Mouse (Mus musculus) gastrocnemius, postnatal 25 days (tissue): ENCODE measurements around the gene Hmcn2. TPM values are rescaled to one million over a fixed set of nuclear protein-coding genes. Genes with fewer than 3 reads are reported as not detected.
A peak's percentile ranks its signal among the peaks of the same experiment; 100 is the strongest.

Experiments
- DNase-seq: peaks from one replicate; pipeline ENCODE4 v3.0.0; 2022
- total RNA-seq, 2 experiments: library from RNA; stranded (reverse); gene quantifications; 1 replicate in 1 of 2; 2 replicates in 1 of 2; pipeline ENCODE4 v1.2.3; 2021

Gene Hmcn2
- total RNA-seq, 2 experiments from 2014 or later = 33.0 to 38.1 TPM

DNA sequence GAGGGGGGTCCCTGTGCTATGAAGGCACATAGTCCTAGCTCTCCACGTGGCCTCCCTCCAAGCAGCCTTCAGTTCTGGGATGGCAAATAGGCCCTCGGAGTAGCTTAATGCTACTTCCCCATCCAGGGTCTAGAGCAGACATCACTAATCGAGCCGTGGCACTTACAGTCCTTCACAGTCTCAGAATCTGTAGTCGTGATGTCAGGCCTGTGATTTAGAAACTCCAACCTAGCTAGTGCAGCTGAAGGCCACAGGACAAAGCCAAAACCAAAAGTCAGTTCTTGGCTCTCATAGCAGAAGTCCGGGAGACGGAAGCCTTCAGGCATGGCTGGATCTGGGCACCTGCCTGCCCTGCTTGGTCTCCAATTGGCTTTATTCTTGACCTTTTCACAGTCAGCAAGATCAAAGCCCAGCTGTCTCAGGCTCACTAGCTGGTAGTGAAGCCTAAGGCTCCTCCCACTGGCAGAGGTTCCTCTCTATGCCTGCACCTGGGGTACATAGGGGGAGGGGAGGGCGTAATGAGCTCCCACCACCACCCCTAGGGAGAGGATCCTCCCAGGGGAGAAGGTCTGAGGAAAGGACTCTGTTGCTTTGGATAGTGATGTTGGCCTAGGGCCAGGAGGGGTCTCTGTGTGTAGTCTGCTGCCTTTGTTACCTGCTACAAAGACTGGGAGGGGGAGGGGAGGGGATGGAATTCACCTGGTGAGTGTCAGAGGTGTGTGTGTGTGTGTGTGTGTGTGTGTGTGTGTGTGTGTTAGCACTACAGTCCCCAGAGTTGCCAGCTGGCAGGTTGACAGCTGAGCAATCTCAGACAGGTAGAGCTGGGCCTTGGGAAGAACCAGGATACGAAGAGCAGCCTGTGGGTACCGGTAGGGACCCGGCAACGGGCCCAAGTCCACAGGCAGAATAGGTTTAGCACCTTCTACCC is 163.3 kb downstream of the Hmcn2 start:
- DNase-seq = no peak

DNA sequence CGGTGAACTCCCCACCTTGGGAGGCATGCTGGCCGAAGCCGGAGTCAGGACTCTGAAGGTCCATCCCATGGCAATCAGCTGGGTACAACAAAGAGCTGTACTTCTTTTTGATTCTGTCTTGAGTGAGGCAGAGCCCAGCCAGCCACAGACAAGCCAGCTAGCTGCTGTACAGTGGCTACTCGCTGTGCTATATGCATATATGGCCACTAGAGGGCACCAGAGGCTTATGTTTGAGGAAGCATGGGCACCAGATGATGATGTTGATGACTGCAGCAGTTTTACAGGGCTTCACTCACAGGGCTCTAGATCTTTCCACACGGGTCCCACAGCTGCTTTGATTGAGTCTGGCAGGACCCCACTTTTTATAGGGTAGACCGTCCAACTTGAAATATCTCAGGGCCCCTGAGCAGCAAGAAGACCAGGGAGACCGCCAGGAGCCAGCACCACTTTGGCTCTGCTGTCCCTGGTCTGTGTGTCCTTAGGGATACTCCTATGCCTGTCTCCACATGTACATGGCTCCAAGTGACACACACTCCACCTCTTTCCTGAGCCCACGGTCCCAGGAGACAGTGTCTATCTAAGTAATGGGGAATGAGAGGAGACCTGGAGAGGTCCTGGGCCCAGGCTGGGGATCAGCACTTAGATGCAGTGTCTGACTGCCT is 168.8 kb downstream of the Hmcn2 start:
- peak; percentile 57 for DNase-seq

DNA sequence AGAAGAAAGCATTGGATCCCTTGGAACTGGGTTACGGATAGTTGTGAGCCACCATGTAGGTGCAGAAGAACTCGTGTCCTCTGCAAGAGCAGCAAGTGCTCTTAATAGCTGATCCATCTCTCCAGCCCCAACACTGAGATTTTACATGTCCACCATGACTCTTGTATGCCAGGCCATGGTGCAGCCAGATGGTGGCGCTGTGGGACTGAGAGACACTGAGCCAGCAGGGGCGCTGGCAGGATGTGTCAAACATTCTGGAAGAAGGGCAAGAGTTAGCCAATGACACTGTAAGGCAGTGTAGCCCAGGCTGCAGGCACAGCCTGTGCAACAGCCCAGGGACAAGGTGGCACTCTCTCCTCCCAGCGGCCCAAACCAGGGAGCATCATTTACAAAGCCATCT is 170.0 kb downstream of the Hmcn2 start:
- peak; percentile 47 for DNase-seq

DNA sequence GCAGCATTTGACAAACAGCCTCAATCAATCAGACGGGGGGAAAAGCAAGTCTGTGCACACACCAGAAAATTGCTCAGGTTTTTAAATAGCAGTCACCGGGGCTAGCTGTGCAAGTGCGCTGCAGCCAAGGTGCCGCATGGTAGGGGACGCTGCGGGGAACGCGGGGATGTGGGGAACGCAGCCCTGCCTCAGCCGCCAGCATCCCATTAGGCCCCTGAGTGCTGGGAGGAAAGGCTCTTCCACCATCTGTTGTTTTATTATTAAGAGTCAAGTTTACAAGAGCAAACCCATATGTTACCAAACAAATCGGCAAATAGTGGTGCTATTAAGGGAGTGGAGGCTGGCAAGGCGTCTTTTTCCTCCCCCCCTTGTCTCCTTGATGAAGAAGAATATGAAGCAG is 175.0 kb downstream of the Hmcn2 start:
- no peak for DNase-seq

DNA sequence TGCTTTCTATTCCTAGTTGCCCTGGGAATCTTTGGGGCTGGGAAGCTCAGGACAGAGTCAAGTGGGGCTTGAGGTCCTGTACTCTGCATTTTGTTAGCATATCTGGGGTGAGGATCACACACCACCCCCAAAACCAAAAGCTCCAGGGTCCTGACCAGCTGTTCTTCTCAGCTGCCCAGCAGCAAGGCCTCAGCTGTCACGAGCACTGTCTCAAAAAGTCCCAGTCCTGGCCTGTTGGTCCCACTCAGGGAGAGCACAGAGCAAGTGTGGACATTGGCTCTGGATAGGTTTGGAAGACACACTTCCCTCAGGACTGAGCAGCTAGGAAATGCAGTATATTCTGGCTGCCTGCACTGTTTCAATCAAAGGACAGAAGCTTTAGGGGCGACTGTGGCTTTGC is 176.3 kb downstream of the Hmcn2 start:
- no peak for DNase-seq

DNA sequence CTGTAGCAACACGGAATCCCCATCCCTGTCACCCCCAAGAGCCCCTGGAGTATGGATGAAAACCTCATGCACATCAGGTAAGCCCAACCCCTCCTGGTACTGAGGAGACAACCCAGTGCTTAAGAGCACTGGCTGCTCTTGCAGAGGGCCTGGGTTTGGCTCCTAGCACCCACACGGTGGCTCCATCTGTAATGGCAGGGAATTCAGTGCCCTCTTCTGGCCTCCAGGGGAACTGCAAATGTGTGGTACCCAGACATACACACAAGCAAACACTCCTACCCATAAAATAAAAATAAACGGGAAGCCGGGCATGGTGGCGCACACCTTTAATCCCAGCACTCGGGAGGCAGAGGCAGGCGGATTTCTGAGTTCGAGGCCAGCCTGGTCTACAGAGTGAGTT is 178.1 kb downstream of the Hmcn2 start:
- DNase-seq = no peak

DNA sequence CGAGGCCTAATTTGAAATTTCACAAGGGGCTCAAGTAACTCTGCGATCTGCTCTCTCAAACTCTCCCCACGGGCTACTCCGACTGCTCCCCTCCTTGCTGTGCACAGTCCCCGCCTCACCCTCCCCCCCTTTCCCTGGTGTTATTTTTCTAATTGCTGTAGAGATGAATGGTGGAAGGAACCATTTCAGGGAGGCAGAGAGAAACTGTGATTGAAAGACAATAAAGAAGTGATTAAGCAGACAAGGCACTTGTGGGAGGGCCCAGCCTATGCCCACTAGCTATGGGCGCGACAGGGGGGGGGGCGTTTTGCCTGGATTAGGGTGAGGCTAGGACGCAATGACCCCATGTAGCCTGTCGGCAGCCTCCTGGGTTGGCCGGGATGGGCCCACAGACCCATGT is 179.0 kb downstream of the Hmcn2 start:
- DNase-seq = no peak

DNA sequence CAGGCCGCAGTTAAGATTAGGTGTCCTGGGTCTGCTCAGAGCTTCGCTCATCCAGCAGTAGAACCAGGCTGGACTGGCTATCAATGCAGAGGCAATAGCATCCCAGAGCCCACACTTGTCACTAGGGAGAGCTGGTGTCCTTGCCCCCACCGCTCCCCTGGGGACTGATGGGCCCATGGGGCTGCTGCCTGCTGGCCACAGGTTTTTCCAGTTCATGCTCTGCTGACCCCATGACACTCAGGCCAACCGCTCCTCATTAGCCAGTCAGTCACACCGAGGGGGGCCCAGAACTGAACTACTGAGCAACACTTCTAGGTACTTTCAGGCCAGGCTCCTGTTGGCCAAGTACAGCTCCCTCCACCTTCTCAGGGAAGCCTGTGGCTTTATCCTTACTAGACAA is 180.1 kb downstream of the Hmcn2 start:
- DNase-seq = no peak

DNA sequence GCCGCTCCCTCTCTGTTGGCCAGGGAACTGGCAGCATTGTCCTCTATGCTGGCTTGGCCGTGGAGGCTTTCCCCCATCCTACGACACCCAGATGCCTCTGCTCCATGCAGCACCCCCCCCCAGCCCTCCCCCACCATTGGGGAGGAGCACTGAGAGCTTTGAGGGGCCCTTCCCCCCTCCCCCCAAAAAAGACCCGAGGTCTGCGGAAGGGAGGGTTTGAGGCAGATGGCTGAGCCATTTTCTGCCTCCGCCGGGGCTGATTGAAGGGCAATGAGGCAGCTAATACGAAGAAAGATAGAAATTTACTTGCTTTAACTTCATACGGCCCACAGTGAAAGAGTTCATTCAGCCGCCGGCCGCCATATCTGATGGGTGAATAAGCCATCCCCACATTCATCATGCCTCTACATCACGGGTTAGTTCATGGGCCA is 180.8 kb downstream of the Hmcn2 start:
- DNase-seq = no peak

DNA sequence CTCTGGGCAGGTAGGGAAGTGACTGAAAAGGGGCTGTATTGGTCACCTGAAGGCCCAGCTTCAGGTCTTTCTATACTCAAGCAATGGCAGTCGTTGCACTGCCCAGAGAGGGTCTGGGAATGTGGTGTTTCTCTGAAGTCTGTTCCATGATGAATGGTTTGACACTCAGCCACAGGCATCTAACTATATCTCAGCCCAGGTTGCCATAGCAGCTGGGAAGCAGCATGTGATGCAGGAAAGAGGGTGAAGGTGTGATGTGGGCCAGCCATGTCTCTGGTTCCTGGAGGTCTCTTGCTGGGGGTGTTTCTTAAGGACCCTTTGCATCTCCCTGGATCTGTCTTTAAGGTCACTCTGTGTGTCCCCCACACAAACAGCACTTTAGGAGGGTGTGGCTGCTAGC is 181.9 kb downstream of the Hmcn2 start:
- DNase-seq = no peak

DNA sequence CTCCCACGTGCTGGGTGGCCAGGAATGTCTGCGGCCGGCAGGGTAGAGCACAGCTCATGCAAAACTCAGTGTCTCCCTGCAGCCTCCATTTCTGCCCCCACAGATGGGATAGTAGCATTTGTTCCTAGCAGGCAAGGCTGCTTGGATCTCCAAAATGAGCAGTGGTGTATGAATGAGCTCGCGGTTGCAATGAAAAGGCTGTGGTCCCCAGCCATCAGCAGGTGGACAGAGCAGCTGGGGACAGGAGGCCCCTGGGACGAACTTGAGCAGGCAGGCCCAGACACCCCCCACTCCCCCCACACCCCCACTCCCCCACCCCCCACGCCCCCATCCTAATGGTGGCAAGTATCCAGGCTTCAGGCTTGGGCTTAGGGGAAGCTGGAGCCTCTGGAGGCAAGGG is 182.9 kb downstream of the Hmcn2 start:
- no peak for DNase-seq

DNA sequence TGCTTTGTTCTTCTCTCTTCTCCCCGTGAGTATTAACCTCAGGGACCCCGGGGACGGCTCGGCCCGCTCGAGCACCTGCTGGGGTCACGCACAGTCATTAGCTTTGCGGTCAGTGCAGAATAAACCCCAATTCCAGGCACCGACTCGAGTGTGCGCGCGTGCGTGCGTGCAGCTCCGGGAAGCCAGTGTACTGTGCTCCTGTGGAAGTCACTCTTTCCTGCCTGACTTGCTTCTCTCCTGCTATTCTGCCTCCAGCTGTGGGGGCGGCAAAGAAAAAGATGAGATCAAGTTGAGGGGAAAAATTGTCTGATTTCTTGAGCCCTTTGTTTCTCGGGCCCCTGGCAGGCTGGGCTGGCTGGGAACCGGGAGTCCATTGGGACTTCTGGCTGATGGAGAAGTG is 183.4 kb downstream of the Hmcn2 start:
- no peak for DNase-seq

DNA sequence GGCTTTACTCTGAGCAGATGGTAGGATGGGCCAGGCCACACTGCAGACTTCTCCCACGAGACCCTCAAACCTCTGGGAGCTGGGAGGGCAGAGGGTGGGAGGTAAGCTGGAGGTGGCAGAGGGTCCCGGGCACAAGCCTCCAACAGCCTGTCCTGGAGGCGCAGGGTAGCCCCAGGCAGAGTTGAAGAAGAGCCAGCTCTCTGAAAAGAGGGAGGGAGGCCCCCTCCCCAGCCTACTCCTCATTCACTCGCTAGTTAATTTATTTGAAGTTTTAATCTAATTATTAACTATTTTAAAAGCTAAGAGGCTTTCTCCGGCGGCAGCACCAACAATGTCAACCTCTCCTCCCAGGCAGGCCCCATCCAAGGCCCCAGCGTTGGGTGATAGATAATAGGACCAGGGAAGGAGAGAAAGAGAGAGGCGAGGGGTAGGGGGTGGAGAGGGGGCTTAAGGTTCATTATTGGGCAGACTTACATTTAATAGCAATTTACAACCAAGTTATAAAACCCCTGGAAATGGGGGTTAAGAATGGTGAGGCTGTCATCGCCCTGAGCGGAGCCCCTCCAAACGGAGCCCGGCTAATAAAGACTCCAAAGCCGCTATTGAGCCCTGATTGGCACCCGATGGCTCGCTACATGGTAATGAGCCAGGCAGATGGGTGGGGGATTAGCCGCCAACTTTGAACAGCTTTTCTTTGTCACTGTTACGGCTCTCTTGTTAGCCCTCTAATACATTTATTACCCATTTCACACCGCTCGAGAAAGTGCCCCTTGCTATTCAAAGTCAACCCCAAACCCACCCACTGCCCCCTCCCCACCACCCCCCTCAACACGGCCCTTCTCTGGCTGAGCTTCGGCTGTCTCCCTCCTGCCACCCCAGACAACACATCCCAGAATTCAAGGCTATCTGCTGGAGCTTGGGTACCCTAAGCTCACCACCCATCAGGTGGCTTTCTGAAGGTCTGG is 185.4 kb downstream of the Hmcn2 start:
- no peak for DNase-seq

DNA sequence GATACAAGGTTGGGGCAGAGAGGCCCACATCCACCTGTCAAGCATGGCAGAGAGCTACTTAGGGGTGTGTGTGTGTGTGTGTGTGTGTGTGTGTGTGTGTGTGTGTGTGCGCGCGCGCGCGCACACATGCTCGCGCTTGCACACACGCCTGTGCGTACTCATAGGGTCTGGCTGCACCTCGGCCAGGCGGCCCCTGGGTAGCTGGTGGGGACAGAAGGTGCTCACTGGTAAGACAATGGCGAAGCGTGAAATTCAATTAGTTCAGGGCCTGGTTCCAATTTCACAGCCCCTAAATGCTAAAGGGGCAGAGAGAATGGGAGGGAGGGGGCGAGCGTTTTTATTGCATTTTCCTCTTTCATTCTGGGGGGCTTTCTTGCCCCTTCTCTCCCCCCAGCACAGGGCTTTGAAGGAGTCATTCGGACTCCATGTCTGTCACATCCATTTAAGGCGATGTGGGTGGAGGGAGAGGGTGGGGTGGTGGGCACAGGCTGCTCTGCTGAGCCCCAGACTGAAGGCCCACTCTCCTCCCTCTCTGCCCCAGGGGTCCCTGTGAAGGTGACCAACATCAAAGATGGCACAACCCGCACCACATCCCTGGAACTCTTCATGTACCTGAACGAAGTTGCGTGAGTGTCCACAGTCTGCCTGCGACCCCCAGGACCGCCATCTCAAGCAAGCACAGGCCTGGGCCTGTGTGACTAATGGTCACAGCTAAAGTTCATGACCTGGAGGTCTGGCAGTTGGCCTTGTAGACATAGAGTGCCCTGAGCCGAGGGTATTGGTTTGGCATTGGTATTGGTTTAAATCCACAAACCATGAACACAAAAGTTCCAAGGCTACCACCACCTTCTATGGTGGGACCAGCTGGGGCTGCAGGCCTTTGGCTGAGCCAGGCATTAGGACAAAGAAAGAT is 186.3 kb downstream of the Hmcn2 start:
- no peak for DNase-seq

DNA sequence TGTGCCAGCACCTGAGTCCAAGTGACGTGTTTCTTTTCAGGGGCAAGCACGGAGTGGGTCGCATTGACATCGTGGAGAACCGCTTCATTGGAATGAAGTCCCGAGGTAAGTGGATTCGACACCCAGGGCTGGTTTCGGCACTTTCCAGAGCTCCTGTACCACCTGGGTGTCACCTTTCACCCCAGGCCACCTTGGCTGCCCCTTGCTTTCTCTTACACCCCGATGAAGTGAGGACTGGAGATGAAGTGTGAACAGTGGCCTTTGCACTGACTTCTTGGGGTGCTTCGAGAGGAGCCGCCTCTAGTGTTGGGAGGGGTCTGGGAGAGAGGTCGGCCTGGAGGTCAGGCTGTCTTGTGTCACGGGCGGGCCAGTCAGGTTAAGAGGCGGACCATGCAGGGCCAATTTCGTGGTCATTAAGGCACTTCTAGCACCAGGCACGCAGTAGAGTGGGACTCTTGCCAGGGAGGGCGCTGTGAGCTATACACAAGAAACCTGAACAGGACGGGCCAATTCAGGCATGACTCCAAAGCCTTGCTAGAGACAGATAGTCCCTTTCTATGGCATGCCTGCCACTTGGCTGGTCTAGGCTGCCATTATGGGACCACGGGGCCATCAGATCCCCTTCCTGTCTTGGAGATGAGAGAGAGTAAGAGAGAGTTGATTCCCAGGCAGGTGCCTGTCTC is 187.4 kb downstream of the Hmcn2 start:
- no peak for DNase-seq

DNA sequence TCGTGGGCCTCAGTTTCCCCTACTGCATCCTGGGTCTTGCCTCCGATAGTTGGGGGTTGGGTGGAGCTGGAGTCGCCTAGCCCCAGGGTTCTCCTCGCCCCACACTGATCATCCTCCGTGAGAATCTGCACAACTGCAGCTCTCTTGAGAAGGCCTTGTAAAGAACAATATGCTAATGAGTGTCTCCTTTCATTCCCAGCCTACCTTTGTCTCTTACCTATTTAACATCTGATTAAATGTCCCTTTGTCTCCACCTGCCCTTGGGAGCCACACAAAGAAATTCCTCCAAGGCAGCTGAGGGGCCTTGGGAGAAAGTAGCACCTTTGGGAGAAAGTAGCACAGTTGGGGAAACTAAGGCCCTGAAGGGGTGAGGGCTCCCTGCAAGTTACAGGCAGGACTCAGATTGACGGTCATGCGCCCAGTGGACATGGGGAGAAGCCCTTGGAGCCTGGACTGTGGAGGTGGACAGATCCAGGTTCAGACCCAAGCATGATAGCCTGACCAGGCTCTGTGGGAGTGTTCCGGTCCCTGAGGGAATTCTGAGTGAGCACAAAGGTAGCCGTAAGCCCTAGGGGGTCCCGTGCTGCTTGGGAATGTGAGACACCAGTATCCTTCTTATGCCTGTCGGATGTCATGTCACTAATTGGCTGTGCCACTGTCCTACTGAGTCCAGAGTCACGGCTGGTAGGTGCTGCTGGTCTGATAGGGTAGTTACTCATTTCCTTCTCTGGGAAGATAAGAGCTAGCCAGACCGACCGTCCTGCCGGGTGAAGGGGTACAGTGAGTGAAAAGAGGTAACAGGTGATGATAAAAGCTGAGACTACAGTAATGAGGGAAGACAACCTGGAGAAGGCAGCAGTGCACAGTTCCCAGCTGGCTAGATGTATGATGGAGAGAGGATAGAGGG is 188.7 kb downstream of the Hmcn2 start:
- DNase-seq = no peak

DNA sequence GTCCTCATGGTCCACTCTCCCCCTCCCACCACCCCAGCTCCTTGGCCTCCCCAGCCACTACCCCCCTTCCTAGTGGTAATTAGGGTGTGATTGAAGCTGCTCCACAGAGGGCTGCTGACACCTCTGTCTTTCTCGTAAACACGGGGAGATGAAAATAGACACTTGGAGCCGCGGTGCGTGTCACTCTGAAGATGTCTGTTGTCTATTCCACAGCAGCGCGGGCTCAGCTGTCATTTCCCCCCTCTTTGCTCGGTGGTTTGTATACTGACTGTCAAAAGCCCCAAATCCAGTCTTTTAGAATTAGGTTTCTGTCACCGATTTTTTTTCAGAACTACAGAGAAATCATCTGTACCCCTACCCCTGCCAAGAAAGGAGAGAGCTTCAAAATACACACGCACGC is 191.3 kb downstream of the Hmcn2 start:
- no peak for DNase-seq

DNA sequence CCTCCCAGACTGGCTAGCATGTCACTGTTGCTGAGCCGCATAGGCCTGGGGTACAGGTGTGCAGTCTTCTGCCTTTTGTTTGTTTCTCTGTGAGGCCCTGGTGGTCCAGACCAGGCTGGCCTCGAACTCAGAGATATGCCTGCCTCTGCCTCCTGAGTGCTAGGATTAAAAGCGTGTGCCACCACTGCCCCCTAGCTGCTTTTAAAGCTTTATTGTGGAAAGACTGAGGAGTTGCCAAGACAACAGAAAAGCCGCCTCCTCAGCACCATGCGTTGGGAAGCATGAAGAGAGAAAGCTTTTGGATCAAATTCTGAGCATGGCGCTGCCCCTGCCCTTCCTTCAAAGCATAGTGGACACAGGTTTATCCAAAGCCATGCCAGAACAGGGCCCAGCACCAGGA is 194.6 kb downstream of the Hmcn2 start:
- no peak for DNase-seq
